Mouse (Mus musculus): ENCODE results near the gene Csrnp1. TPM values are rescaled to one million over a fixed set of nuclear protein-coding genes. Genes with fewer than 3 reads are reported as not detected.

Gene Csrnp1
- polyA plus RNA-seq, 2 experiments = 0.38 to 2.2 TPM

GRCm38 (mm10) chr9:119998776-119999175 lies 14.3 kb upstream of the Csrnp1 start:
- Histone ChIP-seq H3K27ac (no peak overlapping the region), H3K4me2 (ENCODE audit: low read depth) (no peak overlapping the region), H3K4me3 (ENCODE audit: insufficient read depth in 1 of 2, low read depth in 2 of 2, low read length in 2 of 2) (no peak overlapping the region), H3K4me1 (replicated peaks; ENCODE audit: control insufficient read depth in 2 of 2, insufficient read depth in 2 of 2, low read length in 1 of 2) (peaks cover 9 to 31% of the 10 kb centered on the region in 2 experiments), H3K9ac (replicated peaks) (no peak overlapping the region), H3K36me3 (replicated peaks; ENCODE audit: control insufficient read depth, insufficient read depth, low read depth) (no peaks in the 10 kb centered on the region), H3K9me3 (ENCODE audit: control insufficient read depth, low read length) (no peaks in the 10 kb centered on the region), H3K27me3 (ENCODE audit: control insufficient read depth, insufficient read depth, low read length) (no peaks in the 10 kb centered on the region)
- DNase-seq (ENCODE audit: low read depth in 3 of 3, low spot score in 3 of 3) (no peak), ATAC-seq (ENCODE audit: insufficient read depth) (no peak)
- 68% methylated on average over 1 of the region's 1 CpGs for WGBS (ENCODE audit: insufficient replicate concordance)
- TF ChIP-seq EP300 (IDR thresholded peaks at IDR 0.05; ENCODE audit: low read depth) = no peak
- no peak for TF ChIP-seq CTCF (IDR thresholded peaks at IDR 0.05; ENCODE audit: low read depth)

GRCm38 (mm10) chr9:119996080-119996479 lies 11.6 kb upstream of the Csrnp1 start:
- no peak overlapping the region for H3K9ac ChIP-seq (replicated peaks)
- ATAC-seq (ENCODE audit: insufficient read depth) (no peak), DNase-seq (ENCODE audit: low read depth in 3 of 3, low spot score in 3 of 3) (no peak)
- no peak overlapping the region for H3K4me2 ChIP-seq (ENCODE audit: low read depth)
- no peaks in the 10 kb centered on the region for H3K9me3 ChIP-seq (ENCODE audit: control insufficient read depth, low read length)
- peaks cover 0 to 10% of the 10 kb centered on the region in 2 experiments; a peak in 2 of 4 replicates for H3K4me1 ChIP-seq (replicated peaks; ENCODE audit: control insufficient read depth in 2 of 2, insufficient read depth in 2 of 2, low read length in 1 of 2)
- WGBS (ENCODE audit: insufficient replicate concordance) = 55% methylated on average over 4 of the region's 4 CpGs
- TF ChIP-seq CTCF (IDR thresholded peaks at IDR 0.05; ENCODE audit: low read depth) (no peak), EP300 (IDR thresholded peaks at IDR 0.05; ENCODE audit: low read depth) (no peak)
- no peak overlapping the region for H3K27ac ChIP-seq
- no peak overlapping the region for H3K4me3 ChIP-seq (ENCODE audit: insufficient read depth in 1 of 2, low read depth in 2 of 2, low read length in 2 of 2)
- no peaks in the 10 kb centered on the region for H3K36me3 ChIP-seq (replicated peaks; ENCODE audit: control insufficient read depth, insufficient read depth, low read depth)
- no peaks in the 10 kb centered on the region for H3K27me3 ChIP-seq (ENCODE audit: control insufficient read depth, insufficient read depth, low read length)

- H3K4me2 ChIP-seq (ENCODE audit: low read depth) = no peak overlapping the region
- H3K27ac ChIP-seq = no peak overlapping the region
- DNase-seq (ENCODE audit: low read depth in 3 of 3, low spot score in 3 of 3) (no peak), ATAC-seq (ENCODE audit: insufficient read depth) (no peak)
- H3K9me3 ChIP-seq (ENCODE audit: control insufficient read depth, low read length) = no peaks in the 10 kb centered on the region
- H3K27me3 ChIP-seq (ENCODE audit: control insufficient read depth, insufficient read depth, low read length) = no peaks in the 10 kb centered on the region
- TF ChIP-seq EP300 (IDR thresholded peaks at IDR 0.05; ENCODE audit: low read depth) = no peak
- TF ChIP-seq CTCF (IDR thresholded peaks at IDR 0.05; ENCODE audit: low read depth) = no peak
- peaks cover 0 to 4% of the 10 kb centered on the region in 2 experiments; a peak in 1 of 4 replicates for H3K4me1 ChIP-seq (replicated peaks; ENCODE audit: control insufficient read depth in 2 of 2, insufficient read depth in 2 of 2, low read length in 1 of 2)
- WGBS (ENCODE audit: insufficient replicate concordance) = 33% methylated on average over 7 of the region's 7 CpGs
- H3K4me3 ChIP-seq (ENCODE audit: insufficient read depth in 1 of 2, low read depth in 2 of 2, low read length in 2 of 2) = no peak overlapping the region
- H3K9ac ChIP-seq (replicated peaks) = no peak overlapping the region
- no peaks in the 10 kb centered on the region for H3K36me3 ChIP-seq (replicated peaks; ENCODE audit: control insufficient read depth, insufficient read depth, low read depth)
Measured at GRCm38 (mm10) chr9:119994207-119994606, 9.7 kb upstream of the Csrnp1 start.

DNA sequence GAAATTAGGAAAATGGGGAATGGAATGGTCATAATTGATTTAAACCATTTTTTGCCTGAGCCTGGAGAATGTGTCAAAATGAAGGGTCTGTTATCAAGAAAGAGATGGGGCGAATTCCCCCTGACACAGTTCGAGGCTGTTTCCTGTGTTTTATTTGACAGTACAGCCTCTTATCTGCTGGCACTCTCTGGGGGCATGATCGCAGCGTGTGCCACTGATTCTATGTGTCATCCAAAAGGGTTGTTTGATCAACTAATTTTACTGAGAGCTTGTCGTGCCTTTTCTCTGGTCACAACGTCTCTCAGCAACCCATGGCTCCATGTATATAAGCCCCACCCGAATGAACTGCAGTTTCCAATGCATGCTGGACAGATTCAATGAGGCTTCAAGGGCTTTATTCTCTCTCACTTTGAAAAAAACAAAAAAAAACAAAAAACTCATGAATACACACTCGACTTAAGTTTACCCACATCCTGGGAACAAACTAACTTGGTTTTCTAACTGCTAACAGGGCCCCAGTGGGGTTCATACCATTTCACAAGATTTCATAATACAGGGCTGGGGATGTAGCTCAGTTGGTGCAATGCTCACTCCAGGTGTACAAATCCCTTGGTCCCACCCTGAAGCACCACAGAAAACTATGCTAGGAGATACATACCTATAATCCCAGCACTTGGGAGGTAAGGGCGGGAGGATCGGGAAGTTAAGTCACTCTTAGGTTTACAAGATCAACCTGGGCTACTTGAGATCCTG lies 8.8 kb upstream of the Csrnp1 start:
- DNase-seq (ENCODE audit: low read depth in 3 of 3, low spot score in 3 of 3) (no peak), ATAC-seq (ENCODE audit: insufficient read depth) (no peak)
- Histone ChIP-seq H3K36me3 (replicated peaks; ENCODE audit: control insufficient read depth, insufficient read depth, low read depth) (no peaks in the 10 kb centered on the region), H3K4me2 (ENCODE audit: low read depth) (no peak overlapping the region), H3K9me3 (ENCODE audit: control insufficient read depth, low read length) (no peaks in the 10 kb centered on the region), H3K4me1 (replicated peaks; ENCODE audit: control insufficient read depth in 2 of 2, insufficient read depth in 2 of 2, low read length in 1 of 2) (peaks cover 0 to 4% of the 10 kb centered on the region in 2 experiments; a peak in 1 of 4 replicates), H3K9ac (replicated peaks) (no peak overlapping the region), H3K27me3 (ENCODE audit: control insufficient read depth, insufficient read depth, low read length) (no peaks in the 10 kb centered on the region), H3K27ac (no peak overlapping the region), H3K4me3 (ENCODE audit: insufficient read depth in 1 of 2, low read depth in 2 of 2, low read length in 2 of 2) (no peak overlapping the region)
- TF ChIP-seq EP300 (IDR thresholded peaks at IDR 0.05; ENCODE audit: low read depth) (no peak), CTCF (IDR thresholded peaks at IDR 0.05; ENCODE audit: low read depth) (no peak)
- WGBS (ENCODE audit: insufficient replicate concordance) = 25% methylated on average over 10 of the region's 10 CpGs

GRCm38 (mm10) chr9:119991310-119991709 lies 6.9 kb upstream of the Csrnp1 start:
- no peak overlapping the region for H3K4me2 ChIP-seq (ENCODE audit: low read depth)
- H3K27me3 ChIP-seq (ENCODE audit: control insufficient read depth, insufficient read depth, low read length) = no peaks in the 10 kb centered on the region
- H3K4me1 ChIP-seq (replicated peaks; ENCODE audit: control insufficient read depth in 2 of 2, insufficient read depth in 2 of 2, low read length in 1 of 2) = peaks cover 0 to 4% of the 10 kb centered on the region in 2 experiments; a peak in 1 of 4 replicates
- no peaks in the 10 kb centered on the region for H3K9me3 ChIP-seq (ENCODE audit: control insufficient read depth, low read length)
- ATAC-seq (ENCODE audit: insufficient read depth) = no peak
- no peak overlapping the region for H3K27ac ChIP-seq
- DNase-seq (ENCODE audit: low read depth in 3 of 3, low spot score in 3 of 3) = no peak
- 49% methylated on average over 5 of the region's 5 CpGs for WGBS (ENCODE audit: insufficient replicate concordance)
- H3K36me3 ChIP-seq (replicated peaks; ENCODE audit: control insufficient read depth, insufficient read depth, low read depth) = no peaks in the 10 kb centered on the region
- no peak overlapping the region for H3K9ac ChIP-seq (replicated peaks)
- H3K4me3 ChIP-seq (ENCODE audit: insufficient read depth in 1 of 2, low read depth in 2 of 2, low read length in 2 of 2) = no peak overlapping the region
- no peak for TF ChIP-seq EP300 (IDR thresholded peaks at IDR 0.05; ENCODE audit: low read depth)
- TF ChIP-seq CTCF (IDR thresholded peaks at IDR 0.05; ENCODE audit: low read depth) = no peak

All from liver, embryonic 14.5 days (tissue).